Mouse (Mus musculus) stomach, adult 2 months (tissue): ENCODE results near the gene Btbd35f3. TPM values are rescaled to one million over a fixed set of nuclear protein-coding genes. Genes with fewer than 3 reads are reported as not detected.

Experiments used
- polyA plus RNA-seq: library from polyadenylated mRNA; depleted of rRNA; stranded (reverse); fragments of >200 nt; gene quantifications from 2 replicates; pipeline ENCODE4 v1.2.3, GENCODE M21; 2012; rRNA removed

Gene Btbd35f3
- not detected in 2 replicates for polyA plus RNA-seq

GRCm38 (mm10) chrX:4037374-4037773 lies at the start of gene Btbd35f3:
Btbd35f3 (plus strand) TSS chrX:4037674.

Other genes with a start within 250 kb of the Btbd35f3 start
- gene Btbd35f16, start 80.7 kb upstream of the Btbd35f3 start, polyA plus RNA-seq: not detected in 2 replicates
- gene Btbd35f28, start 158.9 kb downstream of the Btbd35f3 start, polyA plus RNA-seq: not detected in 2 replicates